Mouse (Mus musculus) heart, embryonic 15.5 days (tissue): ENCODE results near the gene Lmx1a. TPM values are rescaled to one million over a fixed set of nuclear protein-coding genes. Genes with fewer than 3 reads are reported as not detected.

ENCODE experiments used
- ATAC-seq: fragments of 200-750 bp; cut with Nextera tagmentation; replicated peaks from 2 replicates; pipeline ENCODE4 v1.8.0; 2017; ENCODE audit warnings: low read depth, moderate TSS enrichment; ENCODE audit not compliant: insufficient number of reproducible peaks, insufficient read depth, low FRiP score
- H3K27ac ChIP-seq: fragments of 300-500 bp; sonication (generic); 2 replicates; pipeline ENCODE4 v1.5.1; 2015; ENCODE audit warnings: mild to moderate bottlenecking, inconsistent platforms
- H3K27me3 ChIP-seq: fragments of 300-500 bp; sonication (generic); 2 replicates; pipeline ENCODE4 v1.6.1; 2015; ENCODE audit warnings: inconsistent platforms
- H3K36me3 ChIP-seq: fragments of 300-500 bp; sonication (generic); 2 replicates; pipeline ENCODE4 v1.6.1; 2015; ENCODE audit warnings: mild to moderate bottlenecking, inconsistent platforms
- H3K4me1 ChIP-seq: fragments of 300-500 bp; sonication (generic); replicated peaks from 2 replicates; pipeline ENCODE4 v1.6.1; 2015; ENCODE audit warnings: inconsistent platforms
- H3K4me2 ChIP-seq: fragments of 300-500 bp; sonication (generic); 2 replicates; pipeline ENCODE4 v1.6.1; 2015; ENCODE audit warnings: inconsistent platforms, mild to moderate bottlenecking, moderate library complexity
- H3K4me3 ChIP-seq: fragments of 300-500 bp; sonication (generic); 2 replicates; pipeline ENCODE4 v1.5.1; 2015; ENCODE audit warnings: mild to moderate bottlenecking, inconsistent platforms
- H3K9ac ChIP-seq: fragments of 300-500 bp; sonication (generic); 2 replicates; pipeline ENCODE4 v1.6.1; 2015; ENCODE audit warnings: mild to moderate bottlenecking, inconsistent platforms
- H3K9me3 ChIP-seq: fragments of 300-500 bp; sonication (generic); replicated peaks from 2 replicates; pipeline ENCODE4 v1.6.1; 2016; ENCODE audit warnings: inconsistent platforms
- WGBS: fragments of 180-500 bp; shearing (Covaris S2); methylation state at CpG from one replicate; pipeline ENCODE4 v1.1.7; 2015; ENCODE audit warnings: mixed read lengths; 5-methylcytosine and 5-hydroxymethylcytosine counted together
- polyA plus RNA-seq: library from polyadenylated mRNA; unstranded; fragments of >200 nt; fragmentation: Nextera tagmentation; extraction: Ambion mirVana; gene quantifications from 2 replicates; pipeline ENCODE4 v1.2.1, GENCODE M21; 2015

Gene Lmx1a
- polyA plus RNA-seq, 1 experiment from 2014 or later = 0.04 TPM

- H3K9me3 ChIP-seq = no peaks in the 10 kb centered on the region
- H3K9ac ChIP-seq = no peak overlapping the region
- WGBS = 34% methylated on average over 14 of the region's 14 CpGs
- no peak for ATAC-seq
- no peaks in the 10 kb centered on the region for H3K36me3 ChIP-seq
- no peaks in the 10 kb centered on the region for H3K27me3 ChIP-seq
- H3K4me1 ChIP-seq = no peaks in the 10 kb centered on the region
- no peak overlapping the region for H3K27ac ChIP-seq
- H3K4me2 ChIP-seq = no peak overlapping the region
- H3K4me3 ChIP-seq = no peak overlapping the region
Observed at GRCm38 (mm10) chr1:167754636-167755522, 65.8 kb downstream of the Lmx1a start.

- ATAC-seq = no peak
- Histone ChIP-seq H3K4me2 (no peak overlapping the region), H3K4me3 (no peak overlapping the region), H3K4me1 (no peaks in the 10 kb centered on the region), H3K9me3 (no peaks in the 10 kb centered on the region), H3K36me3 (no peaks in the 10 kb centered on the region), H3K27me3 (peaks cover 15% of the 10 kb centered on the region; the same call in 1 of the 2 replicates), H3K27ac (no peak overlapping the region), H3K9ac (no peak overlapping the region)
- 73% methylated on average over 8 of the region's 8 CpGs for WGBS
Observed at GRCm38 (mm10) chr1:167758208-167758607, 69.2 kb downstream of the Lmx1a start.

GRCm38 (mm10) chr1:167760307-167760706, 71.3 kb downstream of the Lmx1a start:
- Histone ChIP-seq H3K4me3 (no peak overlapping the region), H3K4me2 (no peak overlapping the region), H3K27ac (no peak overlapping the region), H3K4me1 (no peaks in the 10 kb centered on the region), H3K9me3 (no peaks in the 10 kb centered on the region), H3K27me3 (peaks cover 15% of the 10 kb centered on the region), H3K36me3 (no peaks in the 10 kb centered on the region), H3K9ac (no peak overlapping the region)
- no peak for ATAC-seq
- WGBS = 82% methylated on average over 10 of the region's 10 CpGs

- 19% methylated on average over 13 of the region's 13 CpGs for WGBS
- Histone ChIP-seq H3K36me3 (no peaks in the 10 kb centered on the region), H3K4me2 (no peak overlapping the region), H3K4me3 (no peak overlapping the region), H3K9ac (no peak overlapping the region), H3K9me3 (no peaks in the 10 kb centered on the region), H3K27ac (no peak overlapping the region), H3K27me3 (peaks cover 15% of the 10 kb centered on the region), H3K4me1 (no peaks in the 10 kb centered on the region)
- no peak for ATAC-seq
Observed at GRCm38 (mm10) chr1:167761785-167762223, 72.8 kb downstream of the Lmx1a start.

GRCm38 (mm10) chr1:167766619-167767018, 77.6 kb downstream of the Lmx1a start:
- Histone ChIP-seq H3K27me3 (peaks cover 9% of the 10 kb centered on the region), H3K4me3 (no peak overlapping the region), H3K27ac (no peak overlapping the region), H3K9me3 (no peaks in the 10 kb centered on the region), H3K4me2 (no peak overlapping the region), H3K4me1 (no peaks in the 10 kb centered on the region), H3K9ac (no peak overlapping the region), H3K36me3 (no peaks in the 10 kb centered on the region)
- ATAC-seq = no peak
- 73% methylated on average over 4 of the region's 4 CpGs for WGBS

- 81% methylated on average over 7 of the region's 7 CpGs for WGBS
Observed at GRCm38 (mm10) chr1:167770457-167770856, 81.4 kb downstream of the Lmx1a start.

GRCm38 (mm10) chr1:167779766-167780488, 90.9 kb downstream of the Lmx1a start:
- Histone ChIP-seq H3K9me3 (no peaks in the 10 kb centered on the region), H3K36me3 (no peaks in the 10 kb centered on the region), H3K27me3 (no peaks in the 10 kb centered on the region), H3K4me1 (no peaks in the 10 kb centered on the region), H3K4me2 (no peak overlapping the region), H3K27ac (no peak overlapping the region), H3K9ac (no peak overlapping the region), H3K4me3 (no peak overlapping the region)
- no peak for ATAC-seq
- 72% methylated on average over 4 of the region's 5 CpGs for WGBS

More at GRCm38 (mm10) chr1:167770457-167770856, 81.4 kb downstream of the Lmx1a start:
- no peak overlapping the region for H3K4me3 ChIP-seq
- H3K4me2 ChIP-seq = no peak overlapping the region
- no peak overlapping the region for H3K27ac ChIP-seq
- ATAC-seq = no peak
- no peaks in the 10 kb centered on the region for H3K9me3 ChIP-seq
- no peaks in the 10 kb centered on the region for H3K27me3 ChIP-seq
- no peaks in the 10 kb centered on the region for H3K36me3 ChIP-seq
- no peaks in the 10 kb centered on the region for H3K4me1 ChIP-seq
- no peak overlapping the region for H3K9ac ChIP-seq

- no peak overlapping the region for H3K9ac ChIP-seq
- no peak overlapping the region for H3K4me3 ChIP-seq
- WGBS = 57% methylated on average over 10 of the region's 10 CpGs
- no peak for ATAC-seq
- no peaks in the 10 kb centered on the region for H3K4me1 ChIP-seq
- 0 out of 2 replicates have a peak, but pooled peaks cover 4% of the 10 kb centered on the region for H3K27me3 ChIP-seq
- no peak overlapping the region for H3K27ac ChIP-seq
- H3K4me2 ChIP-seq = no peak overlapping the region
- H3K36me3 ChIP-seq = no peaks in the 10 kb centered on the region
- H3K9me3 ChIP-seq = no peaks in the 10 kb centered on the region
Observed at GRCm38 (mm10) chr1:167781787-167782484, 92.9 kb downstream of the Lmx1a start.

GRCm38 (mm10) chr1:167784067-167784466, 95.0 kb downstream of the Lmx1a start:
- no peak for ATAC-seq

GRCm38 (mm10) chr1:167788684-167789413, 99.8 kb downstream of the Lmx1a start:
- Histone ChIP-seq H3K4me3 (no peak overlapping the region), H3K4me2 (no peak overlapping the region), H3K9ac (no peak overlapping the region), H3K36me3 (no peaks in the 10 kb centered on the region), H3K27me3 (0 out of 2 replicates have a peak, but pooled peaks cover 4% of the 10 kb centered on the region), H3K27ac (no peak overlapping the region), H3K9me3 (no peaks in the 10 kb centered on the region), H3K4me1 (no peaks in the 10 kb centered on the region)
- ATAC-seq = no peak
- WGBS = 68% methylated on average over 12 of the region's 12 CpGs

More at GRCm38 (mm10) chr1:167784067-167784466, 95.0 kb downstream of the Lmx1a start:
- Histone ChIP-seq H3K27me3 (0 out of 2 replicates have a peak, but pooled peaks cover 4% of the 10 kb centered on the region), H3K4me2 (no peak overlapping the region), H3K9ac (no peak overlapping the region), H3K9me3 (no peaks in the 10 kb centered on the region), H3K27ac (no peak overlapping the region), H3K4me3 (no peak overlapping the region), H3K36me3 (no peaks in the 10 kb centered on the region), H3K4me1 (no peaks in the 10 kb centered on the region)
- 71% methylated on average over 2 of the region's 2 CpGs for WGBS
